Mouse (Mus musculus) thymus, postnatal 4 days (tissue): ENCODE data around the gene Scn9a.

Source experiments
- DNase-seq: peaks from one replicate; pipeline ENCODE4 v3.0.0; 2021

The Scn9a gene

GRCm38 (mm10) chr2:66634580-66635359 lies at the start of gene Scn9a:
Gene Scn9a, minus strand, starts transcription at chr2:66634962.
- no peak for DNase-seq

GRCm38 (mm10) chr2:66661988-66662387 lies 27.2 kb upstream of the Scn9a start:
- no peak for DNase-seq

- no peak for DNase-seq
These were observed 21.7 kb upstream of the Scn9a start for GRCm38 (mm10) chr2:66656430-66656829.

GRCm38 (mm10) chr2:66655431-66655830 lies 20.7 kb upstream of the Scn9a start:
- DNase-seq: no peak

GRCm38 (mm10) chr2:66644384-66644783 lies 9.6 kb upstream of the Scn9a start:
- DNase-seq: no peak

- no peak for DNase-seq
These were observed 2.0 kb downstream of the Scn9a start for GRCm38 (mm10) chr2:66632728-66633127.

- DNase-seq: no peak
These were observed 23.7 kb downstream of the Scn9a start for GRCm38 (mm10) chr2:66611091-66611490.

GRCm38 (mm10) chr2:66597313-66597712 lies 37.4 kb downstream of the Scn9a start:
- no peak for DNase-seq

GRCm38 (mm10) chr2:66596145-66596544 lies 38.6 kb downstream of the Scn9a start:
- no peak for DNase-seq

GRCm38 (mm10) chr2:66590151-66590550 lies 44.6 kb downstream of the Scn9a start:
- no peak for DNase-seq

GRCm38 (mm10) chr2:66580026-66580808 lies 54.5 kb downstream of the Scn9a start:
- no peak for DNase-seq

- DNase-seq: no peak
These were observed 86.5 kb downstream of the Scn9a start for GRCm38 (mm10) chr2:66548254-66548653.

- no peak for DNase-seq
These were observed 114.8 kb downstream of the Scn9a start for GRCm38 (mm10) chr2:66519966-66520365.

GRCm38 (mm10) chr2:66511424-66511823 lies 123.3 kb downstream of the Scn9a start:
- DNase-seq: no peak

GRCm38 (mm10) chr2:66508032-66508431 lies 126.7 kb downstream of the Scn9a start:
- DNase-seq: no peak

- no peak for DNase-seq
These were observed 127.1 kb downstream of the Scn9a start for GRCm38 (mm10) chr2:66507616-66508015.

GRCm38 (mm10) chr2:66502158-66502557 lies 132.6 kb downstream of the Scn9a start:
- DNase-seq: no peak

- no peak for DNase-seq
These were observed 140.2 kb downstream of the Scn9a start for GRCm38 (mm10) chr2:66494556-66494955.

- DNase-seq: no peak
These were observed 156.4 kb downstream of the Scn9a start for GRCm38 (mm10) chr2:66478395-66478794.

- no peak for DNase-seq
These were observed 161.5 kb downstream of the Scn9a start for GRCm38 (mm10) chr2:66473181-66473822.

GRCm38 (mm10) chr2:66465484-66465883 lies 169.3 kb downstream of the Scn9a start:
- DNase-seq: no peak

GRCm38 (mm10) chr2:66464874-66465458 lies 169.8 kb downstream of the Scn9a start:
- no peak for DNase-seq

GRCm38 (mm10) chr2:66463916-66464315 lies 170.8 kb downstream of the Scn9a start:
- no peak for DNase-seq
